Mouse (Mus musculus): ENCODE measurements around the gene Txnrd3.

GRCm38 (mm10) chr6:89673135-89673780, 29.5 kb downstream of the Txnrd3 start:
- TF ChIP-seq CTCF (IDR thresholded peaks at IDR 0.05), result no peak
- no peak for TF ChIP-seq POLR2A (IDR thresholded peaks at IDR 0.05; ENCODE audit: insufficient read depth, low read depth, low read length)

All from heart, adult 2 months (tissue).